Mouse (Mus musculus) thymus, postnatal 25 days (tissue): Measurements from ENCODE around the gene Fpr1.
"Not testable (repeated sequence)": the region's sequence is repeated elsewhere in the genome, so short reads cannot be mapped to it uniquely, and the experiment has no call there.

Experiments used
- DNase-seq: peaks from one replicate; pipeline ENCODE4 v3.0.0; 2022

Gene Fpr1

DNA sequence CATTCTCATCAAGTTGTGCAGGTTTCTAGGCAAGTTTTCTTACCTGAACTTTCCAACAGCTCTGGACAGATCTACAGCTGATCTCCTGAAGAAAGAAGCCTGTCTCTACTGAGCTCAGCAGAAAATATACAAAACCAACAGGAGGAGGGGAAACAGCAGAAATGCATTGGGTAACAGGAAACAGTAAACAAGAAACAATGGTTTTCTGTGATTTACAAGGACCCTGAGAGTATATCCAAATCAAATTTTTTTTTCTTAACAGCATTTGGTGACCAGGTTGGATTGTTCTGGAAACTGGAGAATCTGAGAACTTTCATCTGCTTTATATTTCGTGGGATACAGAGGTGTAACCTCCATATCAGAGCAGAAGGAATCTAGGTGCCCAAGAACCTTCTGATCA lies at the start of gene Fpr1:
TSS of gene Fpr1 (minus strand) at position 101 of the 400 bp plus-strand sequence.
- no peak for DNase-seq

- no peak for DNase-seq
Observed at GRCm38 (mm10) chr17:17917782-17918181, 34.0 kb upstream of the Fpr1 start.

GRCm38 (mm10) chr17:17917376-17917775 lies 33.6 kb upstream of the Fpr1 start:
- no peak for DNase-seq

DNA sequence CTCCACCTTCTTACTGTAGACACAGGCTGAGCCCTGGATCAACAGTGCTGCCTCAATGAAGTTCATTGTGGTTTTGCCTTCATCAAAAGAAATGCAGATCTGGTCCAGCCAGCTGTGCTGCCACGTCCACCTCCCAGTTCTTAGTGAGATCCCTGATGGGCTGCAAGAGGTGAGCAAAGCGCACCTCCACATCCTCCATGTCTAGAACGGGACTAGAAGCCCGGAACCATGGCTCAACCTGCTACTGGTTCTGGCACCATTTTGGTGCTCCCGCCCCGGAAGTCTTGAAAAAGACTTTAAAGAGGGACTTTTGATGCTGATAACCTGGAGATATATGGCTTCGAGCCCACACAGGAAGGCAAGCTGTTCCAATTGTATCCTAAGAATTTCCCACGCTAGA lies 28.9 kb upstream of the Fpr1 start:
- not testable (repeated sequence) for DNase-seq

GRCm38 (mm10) chr17:17909636-17910421 lies 26.1 kb upstream of the Fpr1 start:
- peak; percentile 16 for DNase-seq

DNA sequence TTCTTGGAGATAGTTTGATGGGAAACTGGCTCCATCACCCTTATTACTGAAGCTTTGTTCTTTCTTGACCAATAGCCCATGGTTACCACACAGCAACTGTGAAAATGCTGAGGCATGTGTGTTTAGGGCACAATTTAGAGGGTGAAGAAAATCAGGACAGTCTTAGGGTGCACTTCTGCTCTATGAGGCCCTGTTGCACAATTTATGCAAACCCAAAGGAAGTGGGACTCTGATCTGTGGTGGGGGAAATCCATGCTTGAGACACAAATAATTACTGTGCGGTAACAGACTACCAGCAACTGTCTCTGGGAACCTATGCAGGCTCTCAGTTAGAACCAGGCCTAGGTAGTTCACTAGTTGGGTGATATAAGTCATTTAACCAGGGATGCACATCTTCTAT lies 17.0 kb upstream of the Fpr1 start:
- DNase-seq: no peak

DNA sequence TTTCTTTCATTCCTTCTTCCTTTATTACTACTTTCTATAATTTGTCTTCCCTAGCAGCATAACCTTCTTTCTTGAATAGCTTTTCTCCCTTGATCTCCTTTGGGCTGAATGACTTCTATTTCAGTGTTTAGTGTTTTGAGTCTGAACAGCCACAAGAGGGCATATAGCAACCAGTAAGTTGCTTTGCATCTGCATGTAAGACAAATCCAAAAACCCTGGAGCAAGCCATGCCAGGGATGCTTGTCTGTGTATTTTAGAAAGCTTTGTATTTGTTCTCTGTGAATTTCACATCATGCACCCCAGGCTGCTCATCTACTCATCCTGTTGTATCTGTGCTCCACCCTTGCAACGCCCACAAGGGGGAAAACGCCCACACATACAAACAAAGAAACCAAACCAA lies 15.5 kb upstream of the Fpr1 start:
- DNase-seq: no peak

GRCm38 (mm10) chr17:17896039-17896438 lies 12.3 kb upstream of the Fpr1 start:
- DNase-seq: no peak

DNA sequence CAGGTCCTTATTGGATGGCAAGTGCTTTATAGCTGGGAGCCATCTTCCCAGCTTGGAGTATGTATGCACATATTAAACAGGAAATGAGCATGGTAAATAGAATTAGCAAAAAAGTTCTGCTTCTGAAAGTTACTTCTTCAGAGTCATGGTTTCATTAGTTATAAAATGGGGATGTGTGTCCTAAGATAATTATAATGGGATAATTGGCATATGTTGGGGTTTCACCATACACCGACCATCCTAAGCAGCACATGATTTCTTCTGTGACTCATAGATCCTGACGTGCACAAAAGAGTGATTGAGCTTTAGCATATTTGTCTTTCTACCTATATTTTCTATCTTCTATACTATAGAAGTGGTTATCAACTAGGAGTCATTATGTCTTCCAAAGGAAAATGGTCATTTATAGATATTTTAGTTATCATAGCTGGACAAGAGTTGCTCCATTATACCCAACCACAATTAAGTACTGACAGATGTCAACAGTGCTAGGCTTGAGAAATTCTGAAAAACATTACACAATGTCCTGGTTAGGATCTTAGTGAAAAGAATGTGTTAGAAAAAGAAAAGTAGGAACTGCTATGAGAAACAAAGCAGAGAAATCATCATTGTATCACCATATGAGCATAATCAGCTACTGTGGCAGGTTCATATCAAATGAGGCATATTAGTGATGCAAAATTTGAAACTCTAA lies 6.1 kb upstream of the Fpr1 start:
- no peak for DNase-seq

- no peak for DNase-seq
Observed at GRCm38 (mm10) chr17:17887774-17888248, 4.1 kb upstream of the Fpr1 start, which contains the start of the genes Fpr2 and Fpr3. Fpr2 (plus strand) TSS chr17:17887824. Fpr3 (plus strand) TSS chr17:17887852.

- DNase-seq: no peak
Observed at GRCm38 (mm10) chr17:17882672-17883071, 1.1 kb downstream of the Fpr1 start.

DNA sequence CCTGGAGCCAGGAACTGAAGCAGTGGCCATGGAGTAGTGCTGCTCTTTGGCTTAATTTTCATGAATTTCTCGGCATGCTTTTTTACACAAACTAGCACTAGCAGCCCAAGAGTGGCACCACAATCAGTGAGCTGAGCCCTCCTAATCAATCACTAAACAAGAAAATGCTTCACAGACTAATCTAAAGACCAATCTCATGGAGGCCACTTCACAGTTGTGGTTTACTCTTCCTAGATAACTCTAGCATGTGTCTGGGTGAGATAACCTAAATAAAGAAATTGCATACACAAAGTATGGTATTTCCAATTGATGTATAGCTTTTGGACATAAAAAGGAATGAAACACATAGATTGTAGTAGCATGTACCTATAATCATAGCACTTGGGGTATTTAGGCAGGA lies 4.4 kb downstream of the Fpr1 start:
- no peak for DNase-seq

GRCm38 (mm10) chr17:17871697-17872096 lies 12.0 kb downstream of the Fpr1 start:
- no peak for DNase-seq

DNA sequence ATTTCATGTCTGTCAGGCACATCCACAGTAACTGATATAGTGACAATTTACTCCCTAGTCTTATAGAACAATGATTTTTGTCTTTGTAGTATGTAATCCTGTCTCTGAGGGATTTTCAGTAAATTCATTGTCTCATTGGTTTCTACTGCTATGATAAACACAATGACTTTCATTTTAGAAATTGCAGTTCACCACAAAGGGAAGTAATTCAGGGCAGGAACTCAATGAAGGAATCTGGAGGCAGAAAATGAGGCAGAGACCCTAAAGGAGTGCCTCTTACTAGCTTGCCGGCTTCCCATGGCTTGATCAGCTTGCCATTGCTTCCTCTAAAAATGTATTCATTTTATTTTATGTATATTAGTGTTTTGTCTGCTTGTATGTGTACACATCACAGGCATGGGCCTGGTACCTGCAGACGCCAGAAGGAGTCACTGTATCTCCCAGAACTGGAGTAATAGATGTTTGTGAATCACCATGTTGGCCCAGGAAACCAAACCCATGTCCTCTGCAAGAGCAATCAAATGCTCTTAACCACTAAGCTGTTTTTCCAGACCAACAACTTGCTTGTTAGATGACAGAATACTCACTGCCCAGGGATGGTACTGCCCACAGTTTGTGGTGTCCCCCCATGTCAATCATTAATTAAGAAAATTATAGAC lies 12.7 kb downstream of the Fpr1 start:
- DNase-seq: no peak

GRCm38 (mm10) chr17:17866801-17867469 lies 16.8 kb downstream of the Fpr1 start:
- DNase-seq: no peak

DNA sequence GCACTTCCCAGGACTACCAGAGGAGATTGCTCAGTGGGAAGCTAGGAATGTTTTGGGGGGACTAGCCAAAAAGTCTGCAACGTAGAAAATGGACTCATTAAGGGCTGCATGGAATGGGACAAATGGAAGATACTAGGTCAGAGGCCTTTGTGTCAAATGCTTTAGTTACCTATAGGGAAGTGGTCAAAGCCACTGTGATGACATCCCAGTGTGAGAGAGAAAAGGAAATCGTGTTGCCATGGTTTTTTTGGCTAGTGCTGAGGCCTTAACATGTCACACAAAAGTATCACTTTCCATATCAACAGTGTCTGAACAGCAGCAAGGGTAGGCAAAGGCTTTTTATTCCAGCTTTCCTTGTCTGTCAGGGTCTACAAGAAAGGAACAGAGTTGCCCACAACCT lies 18.6 kb downstream of the Fpr1 start:
- DNase-seq: no peak

GRCm38 (mm10) chr17:17862360-17862759 lies 21.4 kb downstream of the Fpr1 start:
- DNase-seq: no peak

- no peak for DNase-seq
Observed at GRCm38 (mm10) chr17:17860110-17860509, 23.6 kb downstream of the Fpr1 start.

DNA sequence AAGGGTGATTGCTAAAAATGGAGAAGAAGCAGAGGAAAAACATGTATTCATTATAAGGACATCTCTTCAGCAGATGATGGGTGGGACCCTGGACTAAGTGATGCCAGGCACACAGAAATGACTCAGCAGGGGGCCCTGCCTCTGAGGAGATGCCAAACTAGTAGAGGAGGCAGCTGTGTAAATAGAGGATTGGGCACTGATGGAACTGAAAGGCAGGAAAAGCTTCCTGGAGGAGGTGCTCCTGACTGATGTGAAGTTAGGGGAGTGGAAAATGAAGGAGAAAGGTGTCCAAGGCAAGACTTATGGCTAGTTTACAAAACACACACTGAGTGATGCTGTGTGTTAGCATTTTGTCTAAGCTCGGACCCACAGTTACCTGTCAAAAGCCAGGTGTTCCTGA lies 26.3 kb downstream of the Fpr1 start:
- no peak for DNase-seq

DNA sequence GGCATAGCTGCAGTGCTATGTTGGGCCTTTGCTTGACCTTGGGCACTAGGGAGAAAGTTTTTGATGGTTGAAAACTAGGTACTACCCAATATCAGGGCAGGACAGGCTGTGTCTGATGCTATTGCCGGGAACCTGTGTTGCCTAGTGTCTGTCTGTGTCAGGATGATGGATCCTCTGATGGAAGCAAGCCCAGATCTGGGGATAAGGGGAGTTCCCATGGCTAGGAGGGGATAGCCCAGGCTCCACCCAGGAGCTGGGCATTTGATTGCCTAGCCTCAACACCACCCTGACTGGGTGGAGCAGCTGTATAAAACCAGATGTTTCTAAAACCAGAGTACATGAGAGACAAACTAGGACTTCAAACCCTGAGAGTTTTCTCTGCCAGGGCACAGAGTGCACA lies 27.1 kb downstream of the Fpr1 start:
- no peak for DNase-seq

GRCm38 (mm10) chr17:17855064-17855838 lies 28.5 kb downstream of the Fpr1 start, which contains the start of gene Has1:
Has1 (minus strand) TSS chr17:17855205.
- no peak for DNase-seq
